Mouse (Mus musculus): ENCODE results near the gene Zfp148.

The Zfp148 gene

GRCm38 (mm10) chr16:33379944-33380881 lies at the start of gene Zfp148:
Zfp148 (plus strand) TSS chr16:33380836.
- peak; percentile 93 for DNase-seq

GRCm38 (mm10) chr16:33333015-33333414 lies 47.6 kb upstream of the Zfp148 start:
- no peak for DNase-seq

GRCm38 (mm10) chr16:33337177-33337576 lies 43.5 kb upstream of the Zfp148 start:
- DNase-seq, result peak; percentile 71

DNA sequence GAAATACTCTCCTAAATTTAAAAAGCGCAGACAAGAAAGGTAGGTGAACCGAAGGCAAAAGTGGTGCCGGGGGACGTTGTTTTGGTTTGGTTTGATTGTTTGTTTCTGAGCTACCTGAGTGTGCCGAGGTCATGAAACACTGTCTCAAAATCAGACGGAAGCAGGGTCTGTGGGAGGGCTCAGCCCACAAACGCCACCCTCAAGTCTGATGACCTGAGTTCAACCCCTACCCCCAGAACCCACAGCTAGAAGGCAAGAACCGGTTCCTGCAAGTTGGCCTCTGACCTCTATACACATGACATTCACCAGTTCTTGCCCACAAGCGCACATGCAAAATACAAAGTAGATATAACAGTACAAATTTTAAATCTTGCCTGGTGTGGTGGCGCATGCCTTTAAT lies 43.0 kb upstream of the Zfp148 start:
- DNase-seq, result no peak

DNA sequence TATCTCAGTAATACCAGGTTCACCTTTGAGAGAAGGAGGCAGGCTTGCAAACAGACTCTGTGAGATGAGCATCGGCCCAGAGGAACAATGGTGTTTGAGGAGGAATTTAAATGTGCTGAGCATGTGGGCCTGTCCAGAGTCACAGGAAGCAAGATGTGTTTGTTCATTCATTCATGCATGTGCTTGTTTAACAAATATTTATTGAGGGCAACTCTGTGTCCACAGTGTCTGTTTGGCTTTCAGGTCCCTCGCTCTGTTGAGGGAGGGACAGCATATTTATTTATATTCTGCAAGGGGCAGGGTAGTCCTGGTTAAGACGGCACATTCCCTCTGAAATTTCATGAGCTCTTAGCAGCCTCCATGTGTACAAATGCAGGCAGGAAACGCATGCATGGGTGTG lies 42.1 kb upstream of the Zfp148 start:
- no peak for DNase-seq

- no peak for DNase-seq
These were observed 41.2 kb upstream of the Zfp148 start for GRCm38 (mm10) chr16:33339476-33339875.

DNA sequence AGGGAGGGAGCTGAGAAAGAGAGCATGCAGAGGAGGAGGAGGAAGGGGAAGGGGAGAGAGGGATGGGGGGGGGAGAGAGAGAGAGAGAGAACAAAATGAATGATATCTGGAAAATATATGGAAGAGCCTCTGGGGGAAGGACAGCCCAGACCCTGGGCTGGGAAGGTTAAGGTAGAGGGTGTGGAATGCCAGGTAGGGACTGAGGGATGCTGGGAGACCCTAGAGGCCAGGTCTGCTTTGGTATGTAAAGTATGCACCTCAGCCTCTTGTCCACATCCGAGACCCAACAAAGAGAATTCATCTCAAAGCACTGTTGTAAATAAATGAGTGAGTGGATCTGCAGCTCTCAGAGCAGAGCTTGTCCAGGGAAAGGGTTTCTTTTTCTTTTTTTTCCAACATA lies 38.3 kb upstream of the Zfp148 start:
- DNase-seq, result no peak

DNA sequence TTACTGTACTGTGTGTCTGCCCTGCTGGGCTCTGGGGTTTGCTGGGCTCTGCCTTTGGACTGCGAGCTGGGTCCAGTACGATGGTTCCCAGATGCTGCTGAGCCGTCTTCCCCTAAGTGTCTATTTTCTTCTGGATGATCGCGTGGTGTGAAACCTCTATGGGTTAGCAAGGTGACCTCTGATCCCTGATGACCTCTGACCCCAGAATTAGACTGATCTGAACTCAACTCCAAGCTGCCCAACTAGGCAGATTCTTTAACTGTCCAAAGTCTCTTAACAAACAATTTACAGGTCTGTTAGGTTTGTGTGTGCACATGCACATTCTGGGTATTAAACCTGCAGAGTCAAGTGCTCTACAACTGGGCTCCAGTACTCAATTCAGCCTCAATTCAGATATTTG lies 37.5 kb upstream of the Zfp148 start:
- DNase-seq, result no peak

- no peak for DNase-seq
These were observed 37.0 kb upstream of the Zfp148 start for GRCm38 (mm10) chr16:33343601-33344000.

- peak; percentile 75 for DNase-seq
These were observed 36.3 kb upstream of the Zfp148 start for GRCm38 (mm10) chr16:33344379-33344778.

- DNase-seq, result no peak
These were observed 35.8 kb upstream of the Zfp148 start for GRCm38 (mm10) chr16:33344875-33345274.

DNA sequence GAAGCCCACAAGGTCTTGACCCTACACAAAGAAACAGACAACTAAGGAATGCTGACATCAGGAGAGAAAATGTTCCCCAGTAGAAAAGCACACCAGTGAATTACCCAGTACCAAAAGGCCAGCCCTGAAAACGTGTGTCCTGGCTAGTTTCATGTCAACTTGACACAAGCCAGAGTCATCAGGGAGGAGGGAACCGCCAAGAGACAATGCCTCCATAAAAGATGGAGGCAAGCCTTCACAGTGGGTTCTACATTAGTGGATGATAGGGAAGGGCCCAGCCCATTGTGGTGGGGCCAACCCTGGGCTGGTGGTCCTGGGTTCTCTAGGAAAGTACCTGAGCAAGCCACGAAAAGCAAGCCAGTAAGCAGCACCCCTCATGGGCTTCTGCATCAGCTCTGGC lies 34.3 kb upstream of the Zfp148 start:
- DNase-seq, result no peak

DNA sequence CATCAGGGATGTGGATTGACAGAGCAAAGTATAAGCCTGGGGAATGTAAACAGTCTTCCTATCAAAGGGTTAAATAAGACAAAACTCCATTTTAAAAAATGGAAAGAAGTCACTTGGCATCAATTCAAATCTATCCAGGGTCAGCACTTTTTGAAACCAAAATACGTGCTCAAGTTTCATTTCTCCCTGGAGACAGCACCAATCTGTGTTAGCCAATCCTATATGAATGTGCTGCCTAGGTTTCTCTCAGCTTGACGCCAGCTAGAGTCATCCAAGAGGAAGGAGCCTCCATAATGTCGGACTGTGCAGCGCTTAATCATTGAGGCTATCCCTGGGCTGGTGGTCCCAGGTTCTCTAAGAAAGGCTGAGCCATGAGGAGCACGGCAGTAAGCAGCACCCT lies 33.5 kb upstream of the Zfp148 start:
- DNase-seq, result no peak

- DNase-seq, result no peak
These were observed 22.8 kb upstream of the Zfp148 start for GRCm38 (mm10) chr16:33357805-33358204.

- no peak for DNase-seq
These were observed 14.9 kb upstream of the Zfp148 start for GRCm38 (mm10) chr16:33365772-33366171.

DNA sequence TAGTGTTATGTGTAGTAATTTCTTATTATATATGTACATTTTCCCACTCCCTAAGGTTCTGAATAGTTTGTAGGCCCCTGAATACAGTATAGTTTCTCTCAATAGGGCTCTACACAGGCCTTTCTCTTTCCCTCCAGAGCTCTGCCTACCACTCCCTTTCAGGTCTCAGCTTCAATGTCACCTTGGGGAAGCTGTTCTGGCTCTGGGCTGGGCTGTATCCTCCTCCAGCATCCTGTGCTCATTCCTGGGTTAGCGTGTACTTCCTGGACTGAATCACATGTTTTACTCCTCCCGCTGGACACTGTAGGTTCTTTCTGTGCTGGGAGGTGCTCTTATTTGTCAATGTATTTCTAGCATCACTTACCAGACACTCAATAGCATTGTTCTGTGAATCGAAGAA lies 12.0 kb upstream of the Zfp148 start:
- DNase-seq, result no peak

- no peak for DNase-seq
These were observed 9.8 kb upstream of the Zfp148 start for GRCm38 (mm10) chr16:33370836-33371235.

DNA sequence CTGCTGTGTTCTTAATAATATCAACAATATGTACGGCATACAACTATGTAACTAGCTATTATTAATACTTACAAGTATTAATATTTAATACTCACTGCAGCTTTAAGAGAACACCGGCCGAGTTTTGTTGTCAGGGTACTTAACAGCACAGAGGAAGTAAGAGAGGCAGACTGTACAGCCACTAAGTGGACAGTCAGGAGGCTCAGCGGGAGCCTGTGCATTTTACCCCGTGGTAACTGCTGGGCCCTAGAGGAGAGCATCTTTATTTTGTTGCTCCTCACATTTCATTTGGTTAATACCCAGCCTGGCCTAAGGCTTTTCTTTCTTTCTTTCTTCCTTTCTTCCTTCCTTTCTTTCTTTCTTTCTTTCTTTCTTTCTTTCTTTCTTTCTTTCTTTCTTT lies 8.0 kb upstream of the Zfp148 start:
- DNase-seq, result no peak

DNA sequence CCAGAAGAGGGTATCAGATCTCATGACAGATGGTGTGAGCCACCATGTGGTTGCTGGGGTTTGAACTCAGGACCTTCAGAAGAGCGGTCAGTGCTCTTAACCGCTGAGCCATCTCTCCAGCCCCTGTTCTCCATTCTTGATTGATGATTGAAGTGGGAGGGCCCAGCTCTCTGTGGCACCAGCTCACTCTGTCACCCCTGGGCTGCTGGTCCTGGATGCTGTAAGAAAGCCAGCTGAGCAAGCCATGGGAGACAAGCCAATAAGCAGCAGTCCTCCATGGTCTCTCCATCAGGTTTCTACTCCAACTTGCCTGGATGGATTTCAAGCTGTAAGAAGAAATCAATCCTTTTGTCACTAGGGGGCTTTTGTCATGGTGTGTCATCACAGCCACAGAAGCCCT lies 7.3 kb upstream of the Zfp148 start:
- no peak for DNase-seq

GRCm38 (mm10) chr16:33376266-33376665 lies 4.4 kb upstream of the Zfp148 start:
- no peak for DNase-seq

- no peak for DNase-seq
These were observed 1.3 kb upstream of the Zfp148 start for GRCm38 (mm10) chr16:33379219-33379943.

GRCm38 (mm10) chr16:33380882-33381613 lies 412 bp downstream of the Zfp148 start:
- DNase-seq, result peak; percentile 27

DNA sequence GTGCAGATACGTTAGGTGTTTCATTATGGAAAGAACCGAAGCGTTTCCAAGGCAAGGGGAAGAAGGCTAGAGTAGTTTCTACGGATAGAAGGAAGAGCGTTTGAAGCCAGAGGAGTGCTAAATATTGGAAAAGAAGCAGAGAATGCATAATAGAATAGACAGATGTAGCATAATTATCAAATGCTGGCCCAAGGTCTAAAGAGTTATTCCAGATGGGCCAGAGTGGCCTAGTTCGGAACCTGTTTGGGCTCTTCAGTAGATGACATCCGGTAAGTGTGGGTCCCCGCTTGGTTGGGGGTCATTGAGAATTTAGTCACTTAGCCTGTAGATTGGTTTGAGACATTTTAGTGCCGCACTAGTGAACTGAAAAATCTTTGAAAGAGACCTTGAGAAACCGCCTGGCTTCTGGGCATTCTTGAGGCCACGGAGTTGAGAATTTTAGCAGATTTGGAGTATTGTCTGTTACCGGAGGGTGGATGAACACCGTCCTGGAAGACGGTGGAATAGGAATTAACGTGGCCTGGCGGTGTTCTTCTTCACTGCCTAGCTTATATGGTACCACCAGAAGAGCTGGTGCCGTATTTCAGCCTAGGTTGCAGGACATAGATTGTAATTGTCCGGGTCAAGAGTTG lies 1.1 kb downstream of the Zfp148 start:
- DNase-seq, result no peak
